Mouse (Mus musculus) brain, embryonic 14.5 days (tissue): ENCODE data around the gene Ube2n. TPM values are rescaled to one million over a fixed set of nuclear protein-coding genes. Genes with fewer than 3 reads are reported as not detected.

ENCODE experiments used
- DNase-seq: peaks from one replicate; pipeline ENCODE4 v3.0.0-alpha.2; 2011; ENCODE audit warnings: low read depth
- CTCF ChIP-seq: fragments of 200-500 bp; IDR thresholded peaks from 2 replicates; pipeline ENCODE4 v1.5.1; 2012; ENCODE audit warnings: inconsistent platforms, mild to moderate bottlenecking, moderate library complexity, borderline replicate concordance; ENCODE audit not compliant: insufficient read depth, insufficient read length; ENCODE audit errors: extremely low read depth
- POLR2A ChIP-seq: fragments of 200-500 bp; IDR thresholded peaks from 2 replicates; pipeline ENCODE4 v1.6.1; 2012; ENCODE audit warnings: mild to moderate bottlenecking, inconsistent platforms, borderline replicate concordance; ENCODE audit not compliant: poor library complexity, insufficient read depth, insufficient read length, severe bottlenecking; ENCODE audit errors: extremely low read depth
- polyA plus RNA-seq: library from polyadenylated mRNA; depleted of rRNA; stranded (reverse); fragments of >200 nt; gene quantifications from 2 replicates; pipeline ENCODE4 v1.2.3, GENCODE M21; 2012

The Ube2n gene
- polyA plus RNA-seq, 1 experiment: 231 TPM

- no peak for DNase-seq
- no peak for TF ChIP-seq POLR2A
- TF ChIP-seq CTCF: no peak
These were observed 15.7 kb downstream of the Ube2n start for GRCm38 (mm10) chr10:95530551-95531121.

- DNase-seq: no peak
These were observed 18.0 kb downstream of the Ube2n start for GRCm38 (mm10) chr10:95532916-95533315.

GRCm38 (mm10) chr10:95533382-95533781 is 18.4 kb downstream of the Ube2n start:
- TF ChIP-seq POLR2A (no peak), CTCF (no peak)
- DNase-seq: no peak

More at GRCm38 (mm10) chr10:95532916-95533315, 18.0 kb downstream of the Ube2n start:
- TF ChIP-seq POLR2A (no peak), CTCF (no peak)

GRCm38 (mm10) chr10:95535399-95536221 is 20.7 kb downstream of the Ube2n start:
- DNase-seq: no peak

GRCm38 (mm10) chr10:95536222-95536541 is 21.2 kb downstream of the Ube2n start:
- no peak for DNase-seq
- no peak for TF ChIP-seq POLR2A
- TF ChIP-seq CTCF: no peak

More at GRCm38 (mm10) chr10:95535399-95536221, 20.7 kb downstream of the Ube2n start:
- TF ChIP-seq POLR2A (no peak), CTCF (no peak)

- DNase-seq: no peak
- TF ChIP-seq CTCF (no peak), POLR2A (no peak)
These were observed 24.3 kb downstream of the Ube2n start for GRCm38 (mm10) chr10:95539260-95539659.

- no peak for DNase-seq
These were observed 24.9 kb downstream of the Ube2n start for GRCm38 (mm10) chr10:95539841-95540240.

GRCm38 (mm10) chr10:95542916-95543315 is 28.0 kb downstream of the Ube2n start:
- no peak for TF ChIP-seq CTCF
- TF ChIP-seq POLR2A: no peak
- no peak for DNase-seq

More at GRCm38 (mm10) chr10:95539841-95540240, 24.9 kb downstream of the Ube2n start:
- TF ChIP-seq POLR2A: no peak
- no peak for TF ChIP-seq CTCF

- no peak for DNase-seq
- TF ChIP-seq CTCF (no peak), POLR2A (no peak)
These were observed 28.4 kb downstream of the Ube2n start for GRCm38 (mm10) chr10:95543377-95543776.

- no peak for TF ChIP-seq POLR2A
- TF ChIP-seq CTCF: no peak
- no peak for DNase-seq
These were observed 29.1 kb downstream of the Ube2n start for GRCm38 (mm10) chr10:95544004-95544403.

- DNase-seq: no peak
- TF ChIP-seq POLR2A: no peak
- TF ChIP-seq CTCF: no peak
These were observed 29.7 kb downstream of the Ube2n start for GRCm38 (mm10) chr10:95544651-95545050.
